Mouse (Mus musculus) hindbrain, embryonic 14.5 days (tissue): ENCODE results near the gene Hook2. TPM values are rescaled to one million over a fixed set of nuclear protein-coding genes. Genes with fewer than 3 reads are reported as not detected.
A peak's percentile ranks its signal among the peaks of the same experiment; 100 is the strongest.

Source experiments
- ATAC-seq: fragments of 200-750 bp; cut with Nextera tagmentation; 2 replicates; pipeline ENCODE4 v1.8.0; 2017; ENCODE audit warnings: moderate number of reproducible peaks, mild to moderate bottlenecking, moderate TSS enrichment, moderate library complexity; ENCODE audit not compliant: low FRiP score
- DNase-seq: peaks from one replicate; pipeline ENCODE4 v3.0.0-alpha.2; 2015; ENCODE audit warnings: low spot score
- H3K27ac ChIP-seq: fragments of 300-500 bp; sonication (generic); 2 replicates; pipeline ENCODE4 v1.5.1; 2014; ENCODE audit warnings: mild to moderate bottlenecking, moderate library complexity
- H3K27me3 ChIP-seq: fragments of 300-500 bp; sonication (generic); 2 replicates; pipeline ENCODE4 v1.6.1; 2014; ENCODE audit warnings: mild to moderate bottlenecking, low read length, mixed read lengths; ENCODE audit not compliant: control insufficient read depth, insufficient read depth
- H3K36me3 ChIP-seq: fragments of 300-500 bp; sonication (generic); replicated peaks from 2 replicates; pipeline ENCODE4 v1.6.1; 2014; ENCODE audit not compliant: control insufficient read depth, insufficient read depth
- H3K4me1 ChIP-seq: fragments of 300-500 bp; sonication (generic); replicated peaks from 2 replicates; pipeline ENCODE4 v1.6.1; 2014; ENCODE audit warnings: antibody characterized with exemption, low read length, mixed read lengths; ENCODE audit not compliant: control insufficient read depth, insufficient read depth
- H3K4me2 ChIP-seq: fragments of 300-500 bp; sonication (generic); replicated peaks from 2 replicates; pipeline ENCODE4 v1.6.1; 2014; ENCODE audit warnings: mild to moderate bottlenecking, moderate library complexity
- H3K4me3 ChIP-seq: fragments of 300-500 bp; sonication (generic); replicated peaks from 2 replicates; pipeline ENCODE4 v1.5.1; 2014; ENCODE audit warnings: mild to moderate bottlenecking, low read length
- H3K9ac ChIP-seq: fragments of 300-500 bp; sonication (generic); 2 replicates; pipeline ENCODE4 v1.6.1; 2014
- H3K9me3 ChIP-seq: fragments of 300-500 bp; sonication (generic); 2 replicates; pipeline ENCODE4 v1.6.1; 2016; ENCODE audit warnings: low read length; ENCODE audit not compliant: control insufficient read depth
- WGBS: fragments of 180-500 bp; shearing (Covaris S2); extraction: QIAGEN DNeasy Blood & Tissue Kit; methylation state at CpG from one replicate; pipeline ENCODE4 v1.1.7; 2014; 5-methylcytosine and 5-hydroxymethylcytosine counted together
- polyA plus RNA-seq: library from polyadenylated mRNA; unstranded; fragments of >200 nt; fragmentation: Nextera tagmentation; extraction: Ambion mirVana; gene quantifications from 2 replicates; pipeline ENCODE4 v1.2.1, GENCODE M21; 2014

The Hook2 gene
- polyA plus RNA-seq, 1 experiment from 2014 or later = 24.6 TPM

- ATAC-seq (peak; percentile 36), DNase-seq (no peak)
- Histone ChIP-seq H3K27me3 (peaks cover 14% of the 10 kb centered on the region; the same call in 1 of the 2 replicates), H3K27ac (peak overlapping the region; percentile 64; the same call in 1 of the 2 replicates), H3K4me1 (peaks cover 13% of the 10 kb centered on the region), H3K4me3 (peak overlapping the region; percentile 60), H3K9me3 (no peaks in the 10 kb centered on the region), H3K4me2 (peak overlapping the region; percentile 79), H3K36me3 (peaks cover 5% of the 10 kb centered on the region; the same call in 1 of the 2 replicates), H3K9ac (peak overlapping the region; percentile 73)
- WGBS = 2% methylated on average over 15 of the region's 15 CpGs
Measured at GRCm38 (mm10) chr8:84990836-84991235, 433 bp downstream of the Hook2 start.

DNA sequence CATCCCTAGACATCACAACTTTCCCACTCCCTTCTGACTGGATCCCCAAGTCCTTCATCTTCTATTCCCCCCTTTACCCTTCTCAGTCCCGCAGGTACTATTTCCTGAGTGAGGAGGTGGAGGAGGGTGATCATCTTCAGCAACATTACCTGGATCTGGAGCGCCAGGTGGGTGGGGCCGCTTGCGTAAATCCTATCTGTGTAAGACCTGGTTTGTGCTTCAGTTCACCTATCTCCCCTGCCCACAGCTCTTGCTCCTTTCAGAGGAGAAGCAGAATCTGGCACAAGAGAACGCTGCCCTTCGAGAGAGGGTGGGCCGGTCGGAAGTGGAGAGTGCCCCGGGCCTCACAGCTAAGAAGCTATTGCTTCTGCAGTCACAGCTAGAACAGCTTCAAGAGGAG is 4.0 kb downstream of the Hook2 start:
- 97% methylated on average over 9 of the region's 9 CpGs for WGBS

DNA sequence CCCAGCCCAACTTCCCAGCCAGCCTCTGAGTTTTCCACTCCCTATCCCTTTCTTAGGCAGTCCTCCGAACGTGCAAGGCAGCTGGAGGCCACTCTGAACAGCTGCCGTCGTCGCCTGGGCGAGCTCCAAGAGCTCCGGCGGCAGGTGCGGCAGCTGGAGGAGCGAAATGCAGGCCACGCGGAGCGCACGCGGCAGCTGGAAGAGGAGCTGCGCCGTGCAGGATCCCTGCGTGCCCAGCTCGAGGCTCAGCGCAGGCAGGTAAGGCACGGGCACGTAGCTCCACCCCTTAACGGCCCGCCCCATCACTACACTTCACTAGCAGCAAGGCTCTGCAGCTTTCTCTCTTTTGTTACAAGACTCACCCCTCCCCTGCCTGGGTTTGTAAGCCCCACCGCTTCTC is 5.3 kb downstream of the Hook2 start:
- Histone ChIP-seq H3K4me2 (no peak overlapping the region), H3K4me1 (peaks cover 6% of the 10 kb centered on the region; the same call in 1 of the 2 replicates), H3K4me3 (no peak overlapping the region), H3K27ac (no peak overlapping the region), H3K36me3 (peaks cover 11% of the 10 kb centered on the region; the same call in 1 of the 2 replicates), H3K9me3 (no peaks in the 10 kb centered on the region), H3K9ac (no peak overlapping the region), H3K27me3 (no peaks in the 10 kb centered on the region; the same call in 1 of the 2 replicates)
- WGBS = 20% methylated on average over 25 of the region's 25 CpGs
- ATAC-seq = no peak
- DNase-seq = no peak

More for the DNA sequence above, 4.0 kb downstream of the Hook2 start:
- DNase-seq = no peak
- no peaks in the 10 kb centered on the region for H3K9me3 ChIP-seq
- peaks cover 11% of the 10 kb centered on the region; the same call in 1 of the 2 replicates for H3K36me3 ChIP-seq
- ATAC-seq = no peak
- no peaks in the 10 kb centered on the region; the same call in 1 of the 2 replicates for H3K27me3 ChIP-seq
- no peak overlapping the region for H3K4me3 ChIP-seq
- no peak overlapping the region for H3K27ac ChIP-seq
- no peak overlapping the region for H3K4me2 ChIP-seq
- H3K4me1 ChIP-seq = peaks cover 11% of the 10 kb centered on the region
- no peak overlapping the region for H3K9ac ChIP-seq

GRCm38 (mm10) chr8:84996978-84997377 is 6.6 kb downstream of the Hook2 start:
- Histone ChIP-seq H3K36me3 (peaks cover 11% of the 10 kb centered on the region; the same call in 1 of the 2 replicates), H3K4me1 (no peaks in the 10 kb centered on the region; the same call in 1 of the 2 replicates), H3K4me2 (no peak overlapping the region), H3K27ac (no peak overlapping the region), H3K9me3 (no peaks in the 10 kb centered on the region), H3K27me3 (no peaks in the 10 kb centered on the region; the same call in 1 of the 2 replicates), H3K4me3 (no peak overlapping the region), H3K9ac (no peak overlapping the region)
- ATAC-seq = no peak
- DNase-seq = no peak
- WGBS = 77% methylated on average over 5 of the region's 5 CpGs

DNA sequence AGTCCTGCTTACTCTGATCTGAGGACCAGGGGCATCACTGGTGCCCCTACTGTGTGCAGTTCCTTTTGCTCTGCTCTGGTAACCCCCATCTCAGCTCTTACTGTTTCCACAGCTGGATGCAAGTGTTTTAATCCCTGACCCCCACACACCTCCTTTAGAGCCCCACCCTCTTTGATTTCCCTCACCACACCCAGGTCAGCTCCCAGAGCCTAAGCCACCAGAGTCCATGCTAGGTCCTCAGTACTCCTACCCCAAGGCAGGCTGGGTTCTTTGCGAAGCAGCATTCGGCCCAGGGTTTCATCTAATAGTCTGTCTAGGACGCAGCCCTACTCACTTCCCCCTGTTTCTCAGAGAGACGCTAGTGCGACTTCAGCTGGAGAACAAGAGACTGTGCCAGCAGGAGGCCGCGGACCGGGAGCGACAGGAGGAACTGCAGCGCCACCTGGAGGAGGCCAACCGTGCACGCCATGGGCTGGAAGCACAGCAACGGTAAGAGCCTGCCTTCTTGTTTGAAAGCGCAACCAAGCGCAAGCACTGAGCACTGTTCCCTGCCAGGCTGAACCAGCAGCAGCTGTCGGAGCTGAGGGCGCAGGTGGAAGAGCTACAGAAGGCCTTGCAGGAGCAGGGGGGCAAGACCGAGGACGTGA is 7.4 kb downstream of the Hook2 start:
- Histone ChIP-seq H3K4me3 (no peak overlapping the region), H3K4me1 (no peaks in the 10 kb centered on the region; the same call in 1 of the 2 replicates), H3K9me3 (no peaks in the 10 kb centered on the region), H3K4me2 (peak overlapping the region; percentile 1; the same call in 1 of the 2 replicates), H3K27ac (no peak overlapping the region), H3K9ac (peak overlapping the region; percentile 28; the same call in 1 of the 2 replicates), H3K27me3 (no peaks in the 10 kb centered on the region; the same call in 1 of the 2 replicates), H3K36me3 (peaks cover 15% of the 10 kb centered on the region)
- DNase-seq (peak; percentile 85), ATAC-seq (peak; percentile 61)
- 3% methylated on average over 19 of the region's 19 CpGs for WGBS

- Histone ChIP-seq H3K4me1 (no peaks in the 10 kb centered on the region), H3K27ac (no peak overlapping the region), H3K4me2 (no peak overlapping the region), H3K9ac (no peak overlapping the region), H3K27me3 (peaks cover 32% of the 10 kb centered on the region), H3K36me3 (peaks cover 6% of the 10 kb centered on the region), H3K4me3 (no peak overlapping the region), H3K9me3 (no peaks in the 10 kb centered on the region)
- no peak for DNase-seq
- WGBS = 19% methylated on average over 25 of the region's 25 CpGs
- ATAC-seq = no peak
Measured at GRCm38 (mm10) chr8:85007686-85008085, 17.3 kb downstream of the Hook2 start.

DNA sequence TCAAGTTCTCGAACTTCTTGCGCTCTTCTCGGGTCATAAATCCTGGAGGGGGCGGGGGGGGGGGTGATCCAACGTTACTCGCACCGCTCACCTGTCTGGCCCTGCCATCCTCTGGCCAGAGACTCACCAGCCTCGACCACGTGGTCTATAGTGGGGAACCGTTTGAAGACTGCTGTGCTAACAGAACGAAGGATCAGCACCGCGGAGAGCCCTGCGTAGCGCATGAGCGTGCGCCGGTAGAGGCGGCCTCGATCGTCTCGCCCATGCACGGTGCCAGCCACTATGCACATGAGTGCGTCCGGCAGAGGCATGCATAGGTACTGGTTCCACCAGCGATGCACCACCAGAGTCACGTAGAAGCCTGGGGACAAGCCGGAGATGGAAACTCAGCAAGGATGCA is 20.8 kb downstream of the Hook2 start:
- Histone ChIP-seq H3K27me3 (peaks cover 40% of the 10 kb centered on the region), H3K4me3 (no peak overlapping the region), H3K36me3 (no peaks in the 10 kb centered on the region), H3K27ac (no peak overlapping the region), H3K4me1 (no peaks in the 10 kb centered on the region), H3K9ac (no peak overlapping the region), H3K4me2 (no peak overlapping the region), H3K9me3 (no peaks in the 10 kb centered on the region)
- DNase-seq (no peak), ATAC-seq (no peak)
- WGBS = 21% methylated on average over 27 of the region's 28 CpGs

- peak; percentile 65 for ATAC-seq
- H3K36me3 ChIP-seq = peaks cover 9% of the 10 kb centered on the region
- H3K27ac ChIP-seq = no peak overlapping the region
- H3K4me1 ChIP-seq = no peaks in the 10 kb centered on the region
- peak overlapping the region; percentile 68 for H3K4me2 ChIP-seq
- WGBS = 7% methylated on average over 25 of the region's 26 CpGs
- peaks cover 31% of the 10 kb centered on the region for H3K27me3 ChIP-seq
- peak overlapping the region; percentile 53; the same call in 1 of the 2 replicates for H3K9ac ChIP-seq
- peak; percentile 81 for DNase-seq
- peak overlapping the region; percentile 28 for H3K4me3 ChIP-seq
- no peaks in the 10 kb centered on the region for H3K9me3 ChIP-seq
Measured at GRCm38 (mm10) chr8:85013230-85013840, 22.9 kb downstream of the Hook2 start.

GRCm38 (mm10) chr8:85014431-85014830 is 24.0 kb downstream of the Hook2 start, which contains the start of gene Best2:
Gene Best2 (minus strand): TSS chr8:85014531.
- no peaks in the 10 kb centered on the region for H3K4me1 ChIP-seq
- ATAC-seq (no peak), DNase-seq (no peak)
- peak within 1 kb of the TSS; percentile 68 for H3K4me2 ChIP-seq
- H3K9me3 ChIP-seq = no peaks in the 10 kb centered on the region
- whole genome bisulfite sequencing = 60% methylated on average over 2 of the region's 2 CpGs
- H3K9ac ChIP-seq = peak within 1 kb of the TSS; percentile 53; the same call in 1 of the 2 replicates
- H3K36me3 ChIP-seq = peaks cover 20% of the 10 kb centered on the region
- H3K27ac ChIP-seq = no peak within 1 kb of the TSS
- peaks cover 24% of the 10 kb centered on the region for H3K27me3 ChIP-seq
- peak within 1 kb of the TSS; percentile 28 for H3K4me3 ChIP-seq
